Mouse (Mus musculus) hindlimb bud, embryonic 11.5 days (tissue): ENCODE results near the gene Fkbp1b.
"Not testable (repeated sequence)": the region's sequence is repeated elsewhere in the genome, so short reads cannot be mapped to it uniquely, and the experiment has no call there.

Experiments used
- DNase-seq: peaks from one replicate; pipeline ENCODE4 v3.0.0-alpha.2; 2012; ENCODE audit warnings: low read depth, low spot score; ENCODE audit errors: extremely low spot score

The Fkbp1b gene

DNA sequence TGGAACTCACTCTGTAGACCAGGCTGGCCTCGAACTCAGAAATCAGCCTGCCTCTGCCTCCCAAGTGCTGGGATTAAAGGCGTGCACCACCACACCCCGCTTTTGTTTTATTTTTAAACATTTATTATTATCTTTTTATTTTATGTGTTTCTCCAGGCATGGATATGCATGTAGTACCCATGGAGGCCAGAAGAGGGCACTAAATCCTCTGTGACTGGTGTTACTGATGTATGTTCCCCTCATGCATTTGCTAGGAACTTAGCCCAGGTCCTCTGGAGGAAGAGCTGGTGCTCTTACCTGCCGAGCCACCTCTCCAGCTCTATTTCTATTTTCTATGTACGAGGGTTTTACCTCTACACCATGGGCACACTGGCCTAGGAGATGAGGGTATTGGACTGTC is 14.8 kb upstream of the Fkbp1b start:
- no peak for DNase-seq

DNA sequence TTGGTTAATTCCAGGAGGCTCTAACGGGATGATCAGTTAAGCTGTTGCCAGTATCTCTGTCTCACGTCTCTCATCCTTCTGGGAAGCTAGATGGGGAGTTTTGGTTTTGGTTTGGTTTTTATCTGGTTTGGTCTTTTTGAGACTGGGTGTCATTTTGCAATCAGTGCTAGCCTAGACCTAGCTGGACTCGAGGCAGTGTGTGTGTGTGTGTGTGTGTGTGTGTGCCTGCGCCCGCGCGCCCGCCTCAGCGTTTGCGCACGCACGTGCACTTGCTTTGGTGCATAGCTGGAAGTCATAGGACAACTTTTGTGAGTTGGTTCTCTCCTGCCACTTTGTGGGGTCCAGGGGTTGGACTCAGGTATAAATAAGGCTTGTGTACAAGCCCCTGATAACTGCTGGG is 2.4 kb upstream of the Fkbp1b start:
- no peak for DNase-seq

DNA sequence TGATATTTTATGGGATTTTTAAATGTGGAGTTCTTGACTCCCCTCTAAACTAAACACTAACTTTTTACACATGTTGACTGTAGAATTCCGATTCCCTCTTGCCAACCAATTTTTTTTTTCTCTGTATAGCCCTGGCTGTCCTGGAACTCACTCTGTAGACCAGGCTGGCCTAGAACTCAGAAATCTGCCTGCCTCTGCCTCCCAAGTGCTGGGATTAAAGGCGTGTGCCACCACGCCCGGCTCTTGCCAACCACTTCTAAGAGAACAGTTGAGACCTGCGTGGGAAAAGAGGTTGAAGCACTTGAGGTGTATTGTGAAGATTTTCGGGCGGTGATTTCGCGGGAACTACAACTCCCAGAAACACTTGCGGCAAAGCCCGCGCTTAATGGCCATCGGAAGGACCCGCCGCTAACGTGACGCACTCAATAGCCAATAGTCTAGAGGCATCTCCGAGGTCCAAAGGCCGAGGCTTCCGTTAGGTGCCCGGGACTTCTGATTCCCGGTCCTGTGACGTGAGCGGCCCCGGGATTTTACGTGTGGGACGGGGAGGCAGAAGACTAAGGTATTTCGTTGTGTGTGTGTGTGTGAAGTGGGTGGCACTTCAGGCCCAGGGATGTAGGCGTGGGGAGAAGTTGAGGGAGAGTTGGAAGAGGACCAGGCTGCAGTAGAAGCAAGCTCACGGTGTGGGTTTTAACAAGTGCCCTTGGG is 1.7 kb upstream of the Fkbp1b start, which contains the start of gene Wdcp:
Gene Wdcp, plus strand, starts transcription at position 414 of the 708 bp plus-strand sequence.
- DNase-seq: peak; percentile 58

- DNase-seq: no peak
These were observed 1.1 kb upstream of the Fkbp1b start for GRCm38 (mm10) chr12:4842456-4842855.

GRCm38 (mm10) chr12:4840741-4841140 is 650 bp downstream of the Fkbp1b start:
- no peak for DNase-seq

DNA sequence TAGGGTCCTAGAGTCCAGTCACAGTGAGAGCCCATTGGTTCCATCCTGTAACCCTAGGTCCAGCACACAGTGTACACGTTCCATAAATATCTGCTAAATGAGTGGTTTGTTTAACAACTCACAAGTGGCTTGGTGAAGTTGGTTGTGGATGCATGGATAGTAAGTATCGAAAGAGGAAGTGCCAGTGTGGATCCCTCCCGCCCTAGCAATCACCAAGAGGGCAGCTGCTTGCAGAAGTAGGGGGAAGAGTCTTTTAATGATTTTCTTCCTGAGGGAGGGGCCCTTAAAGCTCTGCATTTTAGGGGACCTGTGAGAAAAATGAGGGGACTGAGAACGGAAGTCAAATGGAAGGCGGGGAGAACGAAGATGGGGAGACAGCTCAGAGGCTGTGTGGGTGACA is 1.4 kb downstream of the Fkbp1b start:
- no peak for DNase-seq

- DNase-seq: no peak
These were observed 4.4 kb downstream of the Fkbp1b start for GRCm38 (mm10) chr12:4836959-4837358.

DNA sequence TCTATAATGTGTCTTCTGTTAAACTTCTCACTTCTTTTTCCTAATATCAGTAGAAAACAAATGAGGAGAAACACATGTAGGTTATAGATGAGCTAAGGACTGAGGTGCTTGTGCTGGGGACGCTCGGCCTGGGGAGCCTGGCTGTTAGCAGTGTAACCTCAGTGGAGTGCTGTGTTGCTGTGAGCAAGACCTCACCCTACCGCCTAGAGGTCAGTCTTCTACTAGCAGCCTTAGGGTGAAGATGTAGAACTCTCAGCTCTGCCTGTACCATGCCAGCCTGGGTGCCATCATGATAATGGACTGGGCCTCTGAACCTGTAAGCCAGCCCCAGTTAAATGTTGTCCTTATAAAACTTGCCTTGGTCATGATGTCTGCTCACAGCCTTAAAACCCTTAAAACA is 14.1 kb downstream of the Fkbp1b start:
- no peak for DNase-seq

- DNase-seq: peak; percentile 85
These were observed 23.9 kb downstream of the Fkbp1b start, which contains the start of gene Sf3b6 for GRCm38 (mm10) chr12:4817361-4818101. TSS of gene Sf3b6 (plus strand) at chr12:4817544.

GRCm38 (mm10) chr12:4816680-4817360 is 24.6 kb downstream of the Fkbp1b start:
- DNase-seq: no peak

- no peak for DNase-seq
These were observed 27.8 kb downstream of the Fkbp1b start for GRCm38 (mm10) chr12:4813636-4814035.

- no peak for DNase-seq
These were observed 29.7 kb downstream of the Fkbp1b start for GRCm38 (mm10) chr12:4811705-4812104.

GRCm38 (mm10) chr12:4811036-4811435 is 30.4 kb downstream of the Fkbp1b start:
- no peak for DNase-seq

DNA sequence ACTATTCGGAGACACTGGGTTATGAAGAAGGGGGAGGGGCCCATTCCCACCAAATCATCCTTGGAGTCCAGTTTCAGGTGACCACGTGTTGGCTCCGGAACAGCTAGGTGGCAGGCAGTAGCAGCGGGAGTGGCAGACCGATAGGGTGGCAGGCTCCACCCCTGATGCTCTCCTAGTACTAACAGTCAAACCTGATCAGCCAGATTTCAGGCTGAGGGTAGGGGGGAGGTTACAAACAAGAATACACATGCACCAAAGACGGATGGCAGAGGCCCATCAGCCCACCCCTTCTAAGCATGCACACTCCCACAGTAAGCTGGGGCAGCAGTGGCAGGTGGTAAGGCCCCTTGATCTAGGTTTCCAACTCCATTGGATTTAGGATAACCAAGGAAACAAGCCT is 43.9 kb downstream of the Fkbp1b start:
- DNase-seq: not testable (repeated sequence)

- no peak for DNase-seq
These were observed 47.7 kb downstream of the Fkbp1b start for GRCm38 (mm10) chr12:4793718-4794117.

DNA sequence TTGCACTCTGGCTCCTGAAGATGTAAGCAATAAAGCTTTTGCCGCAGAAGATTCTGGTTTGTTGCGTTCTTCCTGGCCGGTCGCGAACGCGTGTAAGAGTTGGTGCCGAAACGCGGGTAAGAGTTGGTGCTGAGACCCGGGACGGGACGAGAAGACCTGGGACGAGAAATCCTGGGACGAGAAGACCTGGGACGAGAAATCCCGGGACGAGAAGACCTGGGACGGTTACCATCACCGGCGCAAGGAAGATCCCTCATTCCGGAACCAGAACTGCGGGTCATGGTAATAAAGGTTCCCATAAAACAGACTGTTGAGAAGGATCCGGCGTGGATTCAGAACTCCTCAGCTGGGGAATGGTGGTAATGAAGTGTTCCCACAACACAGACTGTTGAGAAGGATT is 53.3 kb downstream of the Fkbp1b start:
- not testable (repeated sequence) for DNase-seq

- no peak for DNase-seq
These were observed 56.9 kb downstream of the Fkbp1b start for GRCm38 (mm10) chr12:4784466-4784865.

DNA sequence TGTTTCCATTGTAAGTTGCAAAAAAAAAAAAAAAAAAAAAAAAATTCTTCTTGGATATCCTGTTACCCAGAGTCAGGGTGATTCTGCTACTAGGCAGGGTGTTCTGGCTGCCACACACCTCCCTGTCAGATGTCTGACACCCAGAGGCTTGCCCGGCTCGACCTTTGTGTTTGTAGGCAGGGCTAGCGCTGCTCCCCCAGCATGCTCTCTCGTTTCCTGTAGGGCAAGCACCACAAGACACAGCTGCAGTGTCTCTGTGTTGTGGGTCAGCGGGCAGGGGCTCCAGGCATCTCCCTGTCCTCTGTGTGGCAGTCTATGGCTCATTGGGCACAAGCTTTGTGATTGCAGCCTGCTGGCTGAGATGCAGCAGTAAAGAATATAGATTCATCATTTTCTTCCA is 57.8 kb downstream of the Fkbp1b start:
- DNase-seq: no peak
